Mouse (Mus musculus) myocyte (in vitro differentiated cells): Measurements from ENCODE around the gene Gm21897.

Experiments
- CEBPB ChIP-seq: IDR thresholded peaks from 2 replicates; pipeline ENCODE4 v1.6.1; 2011; ENCODE audit warnings: mild to moderate bottlenecking, moderate library complexity; ENCODE audit not compliant: poor library complexity, insufficient read depth, severe bottlenecking
- E2F4 ChIP-seq: IDR thresholded peaks from one replicate; pipeline ENCODE4 v1.6.1; 2011; ENCODE audit warnings: mild to moderate bottlenecking, control low read depth, moderate library complexity; ENCODE audit not compliant: insufficient read depth
- MAX ChIP-seq: IDR thresholded peaks from one replicate; pipeline ENCODE4 v1.6.1; 2011; ENCODE audit warnings: low read depth, mild to moderate bottlenecking, control low read depth
- MYOD1 ChIP-seq, 3 experiments: IDR thresholded peaks; one replicate each; pipeline ENCODE4 v1.6.1; 2011; ENCODE audit warnings: control low read depth in 2 of 3, low read depth in 2 of 3, mild to moderate bottlenecking in 2 of 3, moderate library complexity in 1 of 3; ENCODE audit not compliant: insufficient read length in 2 of 3, control insufficient read depth in 1 of 3
- MYOG ChIP-seq, 3 experiments: IDR thresholded peaks; one replicate each; pipeline ENCODE4 v1.6.1; 2011; ENCODE audit warnings: control low read depth in 2 of 3, low read depth in 2 of 3, mild to moderate bottlenecking in 2 of 3; ENCODE audit not compliant: insufficient read length in 2 of 3, control insufficient read depth in 1 of 3, insufficient read depth in 1 of 3
- POLR2A ChIP-seq: IDR thresholded peaks from one replicate; pipeline ENCODE4 v1.6.1; 2011; ENCODE audit warnings: low read depth, mild to moderate bottlenecking, control low read depth, moderate library complexity; ENCODE audit not compliant: insufficient read length
- POLR2AphosphoS2 ChIP-seq: IDR thresholded peaks from one replicate; pipeline ENCODE4 v1.6.1; 2011; ENCODE audit warnings: low read depth, control low read depth; ENCODE audit not compliant: insufficient read length
- TCF12 ChIP-seq: IDR thresholded peaks from one replicate; pipeline ENCODE4 v1.6.1; 2011; ENCODE audit warnings: mild to moderate bottlenecking, control low read depth; ENCODE audit not compliant: poor library complexity, insufficient read depth, severe bottlenecking
- TCF3 ChIP-seq: IDR thresholded peaks from one replicate; pipeline ENCODE4 v1.6.1; 2011; ENCODE audit warnings: low read depth, control low read depth; ENCODE audit not compliant: insufficient read length
- USF1 ChIP-seq: IDR thresholded peaks from one replicate; pipeline ENCODE4 v1.6.1; 2011; ENCODE audit warnings: low read depth, mild to moderate bottlenecking, control low read depth, moderate library complexity

GRCm38 (mm10) chr16:15360825-15361224 is 43.6 kb downstream of the Gm21897 start:
- TF ChIP-seq POLR2AphosphoS2 (no peak), POLR2A (no peak), MAX (no peak), MYOD1 (IDR thresholded peaks at IDR 0.05; ENCODE audit: control insufficient read depth in 1 of 3, insufficient read length in 2 of 3, low read depth in 2 of 3) (no peak), CEBPB (no peak), E2F4 (no peak), USF1 (no peak), MYOG (IDR thresholded peaks at IDR 0.05; ENCODE audit: control insufficient read depth in 1 of 3, insufficient read depth in 1 of 3, insufficient read length in 2 of 3, low read depth in 2 of 3) (no peak), TCF3 (no peak), TCF12 (no peak)
